In the genomic region with DNA sequence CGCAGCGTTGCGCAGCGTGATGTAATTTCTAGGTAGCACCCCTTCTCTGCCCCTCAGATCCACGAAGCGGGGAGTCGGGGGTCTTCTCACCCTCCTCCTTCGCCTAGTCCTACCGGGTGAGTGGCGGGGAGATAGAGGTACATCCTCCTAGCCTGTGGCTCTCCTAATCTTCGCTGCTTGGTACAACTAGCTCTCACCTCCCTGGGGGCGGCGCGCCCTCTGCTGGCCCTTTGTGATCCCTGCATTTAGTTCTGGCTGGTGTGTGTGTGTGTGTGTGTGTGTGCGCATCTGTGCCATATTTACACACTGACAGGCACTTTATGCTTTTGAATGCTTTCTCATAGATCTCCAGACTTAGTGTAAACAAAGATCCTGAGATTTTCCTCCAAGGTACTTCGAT, we compare ENCODE assay signal across 8 mouse cellular contexts. TPM values are rescaled to one million over a fixed set of nuclear protein-coding genes. Genes with fewer than 3 reads are reported as not detected.
A peak's percentile ranks its signal among the peaks of the same experiment; 100 is the strongest.
DNase-seq lines count a peak whose midpoint lies in the region; ATAC-seq and TF ChIP-seq lines count a peak whose summit lies in the region.

No protein-coding gene starts in this region.

- no peak overlapping the region for H3K9ac ChIP-seq in heart, embryonic 14.5 days (ENCODE audit: low read length)
- H3K9ac ChIP-seq in liver, embryonic 13.5 days = no peak overlapping the region
- peak overlapping the region; percentile 76; the same call in 1 of the 2 replicates for H3K9ac ChIP-seq in neural tube, embryonic 12.5 days
- no peak overlapping the region for H3K9ac ChIP-seq in stomach, postnatal 0 days (ENCODE audit: low read length)

- H3K9me3 ChIP-seq in forebrain, embryonic 10.5 days = peaks cover 8% of the 10 kb centered on the region
- 0 out of 2 replicates have a peak, but pooled peaks cover 2% of the 10 kb centered on the region for H3K9me3 ChIP-seq in heart, embryonic 14.5 days (ENCODE audit: control insufficient read depth, low read length)
- H3K9me3 ChIP-seq in liver, embryonic 13.5 days (replicated peaks) = no peaks in the 10 kb centered on the region
- H3K9me3 ChIP-seq in neural tube, embryonic 12.5 days = peaks cover 3% of the 10 kb centered on the region; the same call in 1 of the 2 replicates
- no peaks in the 10 kb centered on the region for H3K9me3 ChIP-seq in stomach, postnatal 0 days (ENCODE audit: control insufficient read depth, low read length)

- peaks cover 48% of the 10 kb centered on the region for H3K4me1 ChIP-seq in forebrain, embryonic 10.5 days
- H3K4me1 ChIP-seq in heart, embryonic 14.5 days (ENCODE audit: control insufficient read depth in 2 of 2, insufficient read depth in 2 of 2, low read length in 2 of 2) = peaks cover 8 to 22% of the 10 kb centered on the region in 2 experiments
- H3K4me1 ChIP-seq in liver, embryonic 13.5 days (replicated peaks) = peaks cover 9% of the 10 kb centered on the region
- H3K4me1 ChIP-seq in neural tube, embryonic 12.5 days = peaks cover 21% of the 10 kb centered on the region
- H3K4me1 ChIP-seq in stomach, postnatal 0 days (replicated peaks; ENCODE audit: control insufficient read depth, insufficient read depth) = no peaks in the 10 kb centered on the region; the same call in 1 of the 2 replicates

- peak; percentile 88 to 89 for DNase-seq in B cell, adult 2 months
- peak; percentile 71 for DNase-seq in brain, embryonic 18.5 days (ENCODE audit: low read depth, low spot score)
- peak; percentile 90 for DNase-seq in forebrain, embryonic 10.5 days (ENCODE audit: extremely low spot score, low spot score)
- DNase-seq in kidney, postnatal 25 days = peak; percentile 86 to 87
- peak; percentile 36 for DNase-seq in liver, embryonic 13.5 days
- peak; percentile 86 for DNase-seq in stomach, postnatal 0 days (ENCODE audit: low spot score)

- H3K4me3 ChIP-seq in forebrain, embryonic 10.5 days = peak overlapping the region; percentile 84
- H3K4me3 ChIP-seq in heart, embryonic 14.5 days (ENCODE audit: control insufficient read depth in 1 of 2, insufficient read depth in 1 of 2, low read depth in 1 of 2, low read length in 2 of 2) = peak overlapping the region; percentile 64 to 67
- no peak overlapping the region for H3K4me3 ChIP-seq in liver, embryonic 13.5 days (replicated peaks)
- H3K4me3 ChIP-seq in neural tube, embryonic 12.5 days = peak overlapping the region; percentile 66
- 0 out of 2 replicates have a peak overlapping the region, but pooled peaks have one; percentile 20 for H3K4me3 ChIP-seq in stomach, postnatal 0 days (ENCODE audit: low read depth, low read length)

- peak overlapping the region; percentile 91 for H3K4me2 ChIP-seq in heart, embryonic 14.5 days (ENCODE audit: low read length)
- peak overlapping the region; percentile 64 for H3K4me2 ChIP-seq in liver, embryonic 13.5 days
- peak overlapping the region; percentile 92 for H3K4me2 ChIP-seq in neural tube, embryonic 12.5 days (replicated peaks)
- peak overlapping the region; percentile 95 for H3K4me2 ChIP-seq in stomach, postnatal 0 days (replicated peaks; ENCODE audit: low read depth)

- H3K27me3 ChIP-seq in forebrain, embryonic 10.5 days (ENCODE audit: poor library complexity, severe bottlenecking) = peaks cover 43% of the 10 kb centered on the region
- H3K27me3 ChIP-seq in heart, embryonic 14.5 days (ENCODE audit: control insufficient read depth, insufficient read depth, low read length) = peaks cover 10% of the 10 kb centered on the region
- H3K27me3 ChIP-seq in liver, embryonic 13.5 days = peaks cover 85% of the 10 kb centered on the region
- peaks cover 13% of the 10 kb centered on the region for H3K27me3 ChIP-seq in neural tube, embryonic 12.5 days (replicated peaks)
- 0 out of 2 replicates have a peak, but pooled peaks cover 4% of the 10 kb centered on the region for H3K27me3 ChIP-seq in stomach, postnatal 0 days (ENCODE audit: control insufficient read depth, insufficient read depth, low read length)

- peak overlapping the region; percentile 95 for H3K27ac ChIP-seq in forebrain, embryonic 10.5 days
- no peak overlapping the region for H3K27ac ChIP-seq in heart, embryonic 14.5 days (replicated peaks in 1 of 2; ENCODE audit: control insufficient read depth in 1 of 2, insufficient read depth in 1 of 2, low read depth in 2 of 2, low read length in 2 of 2)
- no peak overlapping the region for H3K27ac ChIP-seq in liver, embryonic 13.5 days
- H3K27ac ChIP-seq in neural tube, embryonic 12.5 days = no peak overlapping the region
- H3K27ac ChIP-seq in stomach, postnatal 0 days (replicated peaks) = no peak overlapping the region

- TF ChIP-seq EP300 in stomach, postnatal 0 days (optimal IDR thresholded peaks at IDR 0.05) = no peak

- peak; percentile 44; the same call in 1 of the 2 replicates for ATAC-seq in heart, embryonic 14.5 days (ENCODE audit: insufficient number of reproducible peaks, insufficient read depth, low FRiP score, low read depth)
- 0 out of 2 replicates have a peak, but pooled peaks have one; percentile 39 for ATAC-seq in liver, embryonic 13.5 days (ENCODE audit: low read depth)
- peak; percentile 59 for ATAC-seq in neural tube, embryonic 12.5 days (ENCODE audit: low FRiP score, low read depth)
- ATAC-seq in stomach, postnatal 0 days (ENCODE audit: low FRiP score, low TSS enrichment) = peak; percentile 56; the same call in 1 of the 2 replicates

- TF ChIP-seq CTCF in stomach, postnatal 0 days (IDR thresholded peaks at IDR 0.05; ENCODE audit: low read depth) = peak; percentile 98

- 2% methylated on average over 16 of the region's 16 CpGs for WGBS in forebrain, embryonic 10.5 days
- WGBS in heart, embryonic 14.5 days = 1% methylated on average over 16 of the region's 16 CpGs
- 3% methylated on average over 12 of the region's 16 CpGs for WGBS in liver, embryonic 13.5 days (ENCODE audit: insufficient replicate concordance)
- 3% methylated on average over 16 of the region's 16 CpGs for WGBS in neural tube, embryonic 12.5 days
- WGBS in stomach, postnatal 0 days = 1% methylated on average over 15 of the region's 16 CpGs

- no peaks in the 10 kb centered on the region for H3K36me3 ChIP-seq in forebrain, embryonic 10.5 days (replicated peaks)
- no peaks in the 10 kb centered on the region for H3K36me3 ChIP-seq in heart, embryonic 14.5 days (ENCODE audit: control insufficient read depth, insufficient read depth, low read length)
- no peaks in the 10 kb centered on the region for H3K36me3 ChIP-seq in liver, embryonic 13.5 days
- H3K36me3 ChIP-seq in neural tube, embryonic 12.5 days = no peaks in the 10 kb centered on the region
- H3K36me3 ChIP-seq in stomach, postnatal 0 days (ENCODE audit: control insufficient read depth, insufficient read depth, low read length) = no peaks in the 10 kb centered on the region

RNA-seq across cellular contexts. Expression of a gene that starts 1.3 kb away (rescaled TPM):
- 3.5 and 3.6 TPM in 2 replicates for polyA plus RNA-seq in forebrain, embryonic 10.5 days (2016; fragmentation: Nextera tagmentation; extraction: Ambion mirVana)
- polyA plus RNA-seq in heart, embryonic 14.5 days (2014; fragmentation: Nextera tagmentation; extraction: Ambion mirVana) = 0.35 and 0.88 TPM in 2 replicates
- not detected in 2 replicates for polyA plus RNA-seq in liver, embryonic 13.5 days (2015; fragmentation: Nextera tagmentation; extraction: Ambion mirVana)
- polyA plus RNA-seq in neural tube, embryonic 12.5 days (2016; fragmentation: Nextera tagmentation; extraction: Ambion mirVana) = 3.7 and 4.4 TPM in 2 replicates
- 1.7 TPM in 2 replicates for polyA plus RNA-seq in stomach, postnatal 0 days (2015; fragmentation: Nextera tagmentation; extraction: Ambion mirVana)

Comparison
In these comparisons a context has a peak if more than half of its experiments do, and no peak if none do; other contexts are left out.
1. DNase-seq: peak in every context shown above with its lines; median percentile 90 in forebrain, embryonic 10.5 days; 88 in B cell, adult 2 months; 86 in kidney, postnatal 25 days; 86 in stomach, postnatal 0 days; 71 in brain, embryonic 18.5 days; 36 in liver, embryonic 13.5 days.